Mouse (Mus musculus) stomach, embryonic 16.5 days (tissue): Measurements from ENCODE around the gene Chst4. TPM values are rescaled to one million over a fixed set of nuclear protein-coding genes. Genes with fewer than 3 reads are reported as not detected.

Source experiments
- ATAC-seq: fragments of 200-750 bp; cut with Nextera tagmentation; 2 replicates; pipeline ENCODE4 v1.8.0; 2017; ENCODE audit warnings: moderate number of reproducible peaks, moderate TSS enrichment; ENCODE audit not compliant: insufficient read depth, low FRiP score
- H3K27ac ChIP-seq: fragments of 300-500 bp; sonication (generic); 2 replicates; pipeline ENCODE4 v1.5.1; 2014; ENCODE audit warnings: low read length
- H3K27me3 ChIP-seq: fragments of 300-500 bp; sonication (generic); 2 replicates; pipeline ENCODE4 v1.6.1; 2014; ENCODE audit warnings: low read length, control low read depth, mixed read lengths; ENCODE audit not compliant: control insufficient read depth, insufficient read depth
- H3K36me3 ChIP-seq: fragments of 300-500 bp; sonication (generic); 2 replicates; pipeline ENCODE4 v1.6.1; 2014; ENCODE audit warnings: low read length; ENCODE audit not compliant: control insufficient read depth, insufficient read depth
- H3K4me1 ChIP-seq: fragments of 300-500 bp; sonication (generic); 2 replicates; pipeline ENCODE4 v1.6.1; 2014; ENCODE audit warnings: low read length, control low read depth, mixed read lengths; ENCODE audit not compliant: control insufficient read depth, insufficient read depth
- H3K4me2 ChIP-seq: fragments of 300-500 bp; sonication (generic); 2 replicates; pipeline ENCODE4 v1.6.1; 2014; ENCODE audit warnings: low read depth, low read length, mixed read lengths
- H3K4me3 ChIP-seq: fragments of 300-500 bp; sonication (generic); replicated peaks from 2 replicates; pipeline ENCODE4 v1.5.1; 2014; ENCODE audit warnings: mild to moderate bottlenecking, low read length
- H3K9ac ChIP-seq: fragments of 300-500 bp; sonication (generic); 2 replicates; pipeline ENCODE4 v1.6.1; 2014; ENCODE audit warnings: low read length
- H3K9me3 ChIP-seq: fragments of 300-500 bp; sonication (generic); replicated peaks from 2 replicates; pipeline ENCODE4 v1.6.1; 2016; ENCODE audit warnings: low read length, control low read depth; ENCODE audit not compliant: control insufficient read depth
- WGBS: fragments of 180-500 bp; shearing (Covaris S2); extraction: QIAGEN DNeasy Blood & Tissue Kit; methylation state at CpG from one replicate; pipeline ENCODE4 v1.1.7; 2014; 5-methylcytosine and 5-hydroxymethylcytosine counted together
- polyA plus RNA-seq: library from polyadenylated mRNA; unstranded; fragments of >200 nt; fragmentation: Nextera tagmentation; extraction: Ambion mirVana; gene quantifications from 2 replicates; pipeline ENCODE4 v1.2.1, GENCODE M21; 2015

The Chst4 gene
- polyA plus RNA-seq: 0.94 and 1.6 TPM in 2 replicates

GRCm38 (mm10) chr8:110039659-110040058, at the start of gene Chst4:
Chst4 (minus strand) TSS chr8:110039740.
- no peak within 1 kb of the TSS for H3K4me3 ChIP-seq
- no peak for ATAC-seq
- H3K4me2 ChIP-seq: no peak within 1 kb of the TSS
- H3K27ac ChIP-seq: no peak within 1 kb of the TSS
- 68% methylated on average over 5 of the region's 5 CpGs for WGBS
- H3K9ac ChIP-seq: no peak within 1 kb of the TSS
- H3K27me3 ChIP-seq: no peaks in the 10 kb centered on the region
- no peaks in the 10 kb centered on the region for H3K4me1 ChIP-seq
- H3K36me3 ChIP-seq: no peaks in the 10 kb centered on the region
- no peaks in the 10 kb centered on the region for H3K9me3 ChIP-seq

- ATAC-seq: no peak
- 74% methylated on average over 11 of the region's 11 CpGs for WGBS
- H3K27me3 ChIP-seq: no peaks in the 10 kb centered on the region
- H3K4me2 ChIP-seq: no peak overlapping the region
- no peak overlapping the region for H3K27ac ChIP-seq
- H3K4me3 ChIP-seq: no peak overlapping the region
- peaks cover 4% of the 10 kb centered on the region; the same call in 1 of the 2 replicates for H3K4me1 ChIP-seq
- H3K9me3 ChIP-seq: no peaks in the 10 kb centered on the region
- H3K9ac ChIP-seq: no peak overlapping the region
- no peaks in the 10 kb centered on the region; the same call in 1 of the 2 replicates for H3K36me3 ChIP-seq
These were observed 43.0 kb upstream of the Chst4 start for GRCm38 (mm10) chr8:110082416-110083105.

DNA sequence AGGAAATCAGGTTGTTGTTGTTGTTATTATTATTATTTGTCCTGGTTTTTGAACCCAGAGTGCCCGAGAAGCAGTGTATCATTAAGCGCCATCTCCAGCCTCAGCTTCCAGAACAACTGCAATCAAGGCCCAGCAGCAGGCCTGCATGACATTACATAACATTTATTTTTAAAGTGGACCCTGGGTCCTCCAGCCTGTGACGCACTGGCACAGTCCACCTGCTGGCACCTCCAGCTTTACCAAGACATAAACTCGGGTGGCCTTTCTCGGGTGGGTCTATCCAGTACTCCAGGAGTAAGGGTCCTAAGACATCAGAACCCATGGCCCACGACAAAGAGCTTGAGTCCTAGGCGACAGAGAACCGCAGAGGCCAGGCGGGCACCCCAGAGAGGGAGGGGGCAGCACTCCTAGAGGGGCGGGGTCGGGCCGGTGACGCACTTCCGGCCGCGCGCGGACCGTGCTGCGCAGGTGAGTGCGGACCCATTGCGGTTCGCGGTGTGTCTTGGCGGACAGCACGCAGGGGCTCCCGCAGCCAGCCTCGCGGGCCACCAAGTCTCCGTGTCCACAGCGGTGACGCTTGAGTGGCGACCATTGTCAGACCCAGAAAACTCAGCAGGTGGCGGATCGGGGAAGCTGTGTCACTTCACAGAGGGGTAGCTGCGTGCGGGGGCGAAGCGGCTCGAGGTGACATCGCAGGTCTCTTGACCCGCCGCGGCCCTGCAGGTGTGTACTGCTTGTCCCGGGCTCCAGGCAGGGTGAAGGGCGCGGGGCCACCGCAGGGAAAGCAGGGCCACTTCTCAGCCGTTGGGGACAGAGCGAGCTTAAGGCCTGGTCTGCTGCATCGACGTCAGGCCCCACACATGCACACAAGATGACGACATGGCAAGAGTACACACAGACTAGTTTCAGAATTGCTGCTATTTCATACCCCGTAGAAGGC, 40.0 kb upstream of the Chst4 start, which contains the start of gene Zfp612:
TSS of gene Zfp612 (plus strand) at position 465 of the 940 bp plus-strand sequence.
- ATAC-seq: peak; percentile 89; the same call in 1 of the 2 replicates
- H3K27ac ChIP-seq: no peak within 1 kb of the TSS
- peaks cover 4% of the 10 kb centered on the region; the same call in 1 of the 2 replicates for H3K4me1 ChIP-seq
- H3K4me3 ChIP-seq: peak within 1 kb of the TSS; percentile 61
- WGBS: 6% methylated on average over 54 of the region's 54 CpGs
- peak within 1 kb of the TSS; percentile 75 for H3K4me2 ChIP-seq
- no peaks in the 10 kb centered on the region; the same call in 1 of the 2 replicates for H3K36me3 ChIP-seq
- H3K9ac ChIP-seq: peak within 1 kb of the TSS; percentile 73
- no peaks in the 10 kb centered on the region for H3K9me3 ChIP-seq
- no peaks in the 10 kb centered on the region for H3K27me3 ChIP-seq

DNA sequence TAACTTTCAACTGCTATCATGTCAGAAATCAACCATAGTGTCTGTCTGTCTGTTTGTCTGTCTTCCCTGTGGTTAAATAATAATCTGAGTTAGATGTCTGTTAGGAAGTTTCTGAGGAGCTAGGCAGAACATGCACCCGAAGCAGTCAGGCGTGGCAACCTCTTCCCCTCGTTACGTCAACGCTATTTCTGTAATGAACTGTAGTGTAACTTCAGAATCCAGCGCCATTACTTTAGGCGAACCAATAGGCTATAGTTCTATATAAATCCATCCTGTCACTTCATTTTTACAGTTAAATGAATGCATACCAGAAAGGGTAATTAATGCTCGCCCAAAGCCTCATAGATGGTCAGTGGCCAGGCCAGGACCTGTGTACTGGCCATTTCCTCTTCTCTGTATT, 35.0 kb upstream of the Chst4 start:
- Histone ChIP-seq H3K4me2 (no peak overlapping the region), H3K9ac (no peak overlapping the region), H3K36me3 (no peaks in the 10 kb centered on the region), H3K9me3 (no peaks in the 10 kb centered on the region), H3K27me3 (no peaks in the 10 kb centered on the region), H3K4me1 (no peaks in the 10 kb centered on the region), H3K27ac (no peak overlapping the region), H3K4me3 (no peak overlapping the region)
- WGBS: 77% methylated on average over 8 of the region's 8 CpGs
- no peak for ATAC-seq

GRCm38 (mm10) chr8:110071600-110071999, 32.1 kb upstream of the Chst4 start:
- Histone ChIP-seq H3K4me2 (no peak overlapping the region), H3K36me3 (no peaks in the 10 kb centered on the region), H3K4me3 (no peak overlapping the region), H3K27ac (no peak overlapping the region), H3K4me1 (no peaks in the 10 kb centered on the region), H3K9me3 (no peaks in the 10 kb centered on the region; the same call in 1 of the 2 replicates), H3K27me3 (no peaks in the 10 kb centered on the region), H3K9ac (no peak overlapping the region)
- 14% methylated on average over 9 of the region's 9 CpGs for WGBS
- ATAC-seq: no peak

GRCm38 (mm10) chr8:110069706-110070105, 30.2 kb upstream of the Chst4 start:
- Histone ChIP-seq H3K9me3 (no peaks in the 10 kb centered on the region; the same call in 1 of the 2 replicates), H3K9ac (no peak overlapping the region), H3K4me1 (no peaks in the 10 kb centered on the region), H3K36me3 (no peaks in the 10 kb centered on the region), H3K27ac (no peak overlapping the region), H3K4me2 (no peak overlapping the region), H3K4me3 (no peak overlapping the region), H3K27me3 (no peaks in the 10 kb centered on the region)
- WGBS: 86% methylated on average over 4 of the region's 4 CpGs
- no peak for ATAC-seq

- 81% methylated on average over 4 of the region's 4 CpGs for WGBS
- no peaks in the 10 kb centered on the region for H3K27me3 ChIP-seq
These were observed 26.1 kb upstream of the Chst4 start for GRCm38 (mm10) chr8:110065676-110066075.

GRCm38 (mm10) chr8:110064606-110065365, 25.2 kb upstream of the Chst4 start:
- H3K27ac ChIP-seq: no peak overlapping the region
- H3K4me3 ChIP-seq: no peak overlapping the region
- H3K4me1 ChIP-seq: no peaks in the 10 kb centered on the region
- no peaks in the 10 kb centered on the region for H3K27me3 ChIP-seq
- WGBS: 90% methylated on average over 18 of the region's 18 CpGs
- ATAC-seq: no peak
- H3K4me2 ChIP-seq: no peak overlapping the region
- H3K36me3 ChIP-seq: no peaks in the 10 kb centered on the region
- H3K9ac ChIP-seq: no peak overlapping the region
- H3K9me3 ChIP-seq: no peaks in the 10 kb centered on the region; the same call in 1 of the 2 replicates

More at GRCm38 (mm10) chr8:110065676-110066075, 26.1 kb upstream of the Chst4 start:
- no peak for ATAC-seq
- no peak overlapping the region for H3K9ac ChIP-seq
- no peak overlapping the region for H3K4me2 ChIP-seq
- H3K4me1 ChIP-seq: no peaks in the 10 kb centered on the region
- no peak overlapping the region for H3K27ac ChIP-seq
- H3K4me3 ChIP-seq: no peak overlapping the region
- no peaks in the 10 kb centered on the region; the same call in 1 of the 2 replicates for H3K9me3 ChIP-seq
- no peaks in the 10 kb centered on the region for H3K36me3 ChIP-seq
